Mouse (Mus musculus) retina, embryonic 14.5 days (tissue): ENCODE data around the gene Itga5.
"Not testable (repeated sequence)": the region's sequence is repeated elsewhere in the genome, so short reads cannot be mapped to it uniquely, and the experiment has no call there.

Source experiments
- DNase-seq: peaks from one replicate; pipeline ENCODE4 v3.0.0-alpha.2; 2015; ENCODE audit warnings: low spot score

Itga5 gene

GRCm38 (mm10) chr15:103366376-103367149 lies at the start of gene Itga5:
Itga5 (minus strand) TSS chr15:103366763.
- DNase-seq = peak; percentile 46

- not testable (repeated sequence) for DNase-seq
Observed at GRCm38 (mm10) chr15:103405586-103405985, 39.0 kb upstream of the Itga5 start.

- peak; percentile 23 for DNase-seq
Observed at GRCm38 (mm10) chr15:103401361-103401760, 34.8 kb upstream of the Itga5 start.

GRCm38 (mm10) chr15:103393577-103393976 lies 27.0 kb upstream of the Itga5 start:
- no peak for DNase-seq

- DNase-seq = peak; percentile 54
Observed at GRCm38 (mm10) chr15:103388556-103389145, 22.1 kb upstream of the Itga5 start.

- no peak for DNase-seq
Observed at GRCm38 (mm10) chr15:103383771-103384488, 17.4 kb upstream of the Itga5 start.

GRCm38 (mm10) chr15:103382795-103383406 lies 16.3 kb upstream of the Itga5 start:
- no peak for DNase-seq

- DNase-seq = no peak
Observed at GRCm38 (mm10) chr15:103382075-103382474, 15.5 kb upstream of the Itga5 start.

- DNase-seq = no peak
Observed at GRCm38 (mm10) chr15:103378665-103379356, 12.2 kb upstream of the Itga5 start.

- DNase-seq = no peak
Observed at GRCm38 (mm10) chr15:103377752-103378664, 11.4 kb upstream of the Itga5 start.

- DNase-seq = peak; percentile 19
Observed at GRCm38 (mm10) chr15:103376837-103377269, 10.3 kb upstream of the Itga5 start.

GRCm38 (mm10) chr15:103375112-103375800 lies 8.7 kb upstream of the Itga5 start:
- DNase-seq = no peak

- no peak for DNase-seq
Observed at GRCm38 (mm10) chr15:103372461-103372860, 5.9 kb upstream of the Itga5 start.

- no peak for DNase-seq
Observed at GRCm38 (mm10) chr15:103371741-103372140, 5.2 kb upstream of the Itga5 start.

GRCm38 (mm10) chr15:103371208-103371607 lies 4.6 kb upstream of the Itga5 start:
- DNase-seq = no peak

GRCm38 (mm10) chr15:103370462-103370861 lies 3.9 kb upstream of the Itga5 start:
- DNase-seq = no peak

- DNase-seq = no peak
Observed at GRCm38 (mm10) chr15:103369123-103369522, 2.6 kb upstream of the Itga5 start.

- no peak for DNase-seq
Observed at GRCm38 (mm10) chr15:103368179-103368940, 1.8 kb upstream of the Itga5 start.
